Mouse (Mus musculus) liver (tissue): ENCODE data around the gene Fam167b.
A peak's percentile ranks its signal among the peaks of the same experiment; 100 is the strongest.
"Not testable (repeated sequence)": the region's sequence is repeated elsewhere in the genome, so short reads cannot be mapped to it uniquely, and the experiment has no call there.

Experiments
- DNase-seq: peaks from one replicate; pipeline ENCODE4 v3.0.0-alpha.2; 2020; ENCODE audit warnings: mixed read lengths

Gene Fam167b

GRCm38 (mm10) chr4:129557256-129557808 is 21.0 kb downstream of the Fam167b start:
- peak; percentile 68 for DNase-seq

- DNase-seq: peak; percentile 97
These were observed 21.7 kb downstream of the Fam167b start for GRCm38 (mm10) chr4:129556532-129557223.

GRCm38 (mm10) chr4:129555862-129556531 is 22.4 kb downstream of the Fam167b start:
- DNase-seq: no peak

GRCm38 (mm10) chr4:129555421-129555861 is 22.9 kb downstream of the Fam167b start:
- DNase-seq: peak; percentile 69

GRCm38 (mm10) chr4:129554512-129554911 is 23.8 kb downstream of the Fam167b start:
- DNase-seq: not testable (repeated sequence)

- DNase-seq: no peak
These were observed 28.1 kb downstream of the Fam167b start for GRCm38 (mm10) chr4:129550295-129550694.

GRCm38 (mm10) chr4:129549306-129549705 is 29.0 kb downstream of the Fam167b start:
- DNase-seq: peak; percentile 69

GRCm38 (mm10) chr4:129547631-129548030 is 30.7 kb downstream of the Fam167b start:
- not testable (repeated sequence) for DNase-seq

GRCm38 (mm10) chr4:129544106-129544505 is 34.2 kb downstream of the Fam167b start:
- DNase-seq: no peak

GRCm38 (mm10) chr4:129542592-129543141 is 35.7 kb downstream of the Fam167b start, which contains the start of gene Hdac1:
Gene Hdac1 (minus strand): TSS chr4:129542713.
- peak; percentile 99 for DNase-seq

GRCm38 (mm10) chr4:129541868-129542591 is 36.3 kb downstream of the Fam167b start:
- peak; percentile 50 for DNase-seq

GRCm38 (mm10) chr4:129540012-129540411 is 38.3 kb downstream of the Fam167b start:
- peak; percentile 63 for DNase-seq

GRCm38 (mm10) chr4:129528901-129529300 is 49.4 kb downstream of the Fam167b start:
- DNase-seq: not testable (repeated sequence)
